Mouse (Mus musculus): Measurements from ENCODE around the gene B4galt2. TPM values are rescaled to one million over a fixed set of nuclear protein-coding genes. Genes with fewer than 3 reads are reported as not detected.

Gene B4galt2
- total and polyA plus RNA-seq, 3 experiments, result 0.08 to 0.19 TPM; not detected in 1

Other genes starting within 250 kb of the B4galt2 start
- gene Dmap1, start 201.2 kb downstream of the B4galt2 start, total RNA-seq (2012; rRNA removed), result 44.7 and 45.2 TPM in 2 replicates
- 10 to 100 TPM in 1 of 2 experiments, not detected in 1; 69.7 TPM for gene Dmap1, start 201.2 kb downstream of the B4galt2 start, polyA plus RNA-seq (2012; ENCODE audit: insufficient read depth in 1 of 2, insufficient read length in 2 of 2, low read depth in 1 of 2, low replicate concordance in 2 of 2, missing spikeins in 1 of 2)
- not detected in 2 replicates for gene Gm12845, start 159.1 kb downstream of the B4galt2 start, total RNA-seq (2012; rRNA removed)
- not detected for gene Gm12845, start 159.1 kb downstream of the B4galt2 start, polyA plus RNA-seq (2012; ENCODE audit: insufficient read depth in 1 of 2, insufficient read length in 2 of 2, low read depth in 1 of 2, low replicate concordance in 2 of 2, missing spikeins in 1 of 2)
- not detected in 2 replicates for gene Klf17, start 117.8 kb downstream of the B4galt2 start, total RNA-seq (2012; rRNA removed)
- not detected for gene Klf17, start 117.8 kb downstream of the B4galt2 start, polyA plus RNA-seq (2012; ENCODE audit: insufficient read depth in 1 of 2, insufficient read length in 2 of 2, low read depth in 1 of 2, low replicate concordance in 2 of 2, missing spikeins in 1 of 2)
- gene Slc6a9, start 49.0 kb downstream of the B4galt2 start, total RNA-seq (2012; rRNA removed), result 3.2 and 8.3 TPM in 2 replicates
- gene Slc6a9, start 49.0 kb downstream of the B4galt2 start, polyA plus RNA-seq (2012; ENCODE audit: insufficient read depth in 1 of 2, insufficient read length in 2 of 2, low read depth in 1 of 2, low replicate concordance in 2 of 2, missing spikeins in 1 of 2), result 10 to 100 TPM in 1 of 2 experiments, not detected in 1; 21.2 TPM
- 0.19 and 0.56 TPM in 2 replicates for gene Ccdc24, start 10.9 kb downstream of the B4galt2 start, total RNA-seq (2012; rRNA removed)
- gene Ccdc24, start 10.9 kb downstream of the B4galt2 start, polyA plus RNA-seq (2012; ENCODE audit: insufficient read depth in 1 of 2, insufficient read length in 2 of 2, low read depth in 1 of 2, low replicate concordance in 2 of 2, missing spikeins in 1 of 2), result under 1 TPM in 1 of 2 experiments, not detected in 1; 0.36 TPM
- gene Atp6v0b, start 3.8 kb upstream of the B4galt2 start, total RNA-seq (2012; rRNA removed), result 227 and 286 TPM in 2 replicates
- gene Atp6v0b, start 3.8 kb upstream of the B4galt2 start, polyA plus RNA-seq (2012; ENCODE audit: insufficient read depth in 1 of 2, insufficient read length in 2 of 2, low read depth in 1 of 2, low replicate concordance in 2 of 2, missing spikeins in 1 of 2), result 100 to 1,000 TPM in 1 of 2 experiments, not detected in 1; 343 TPM
- gene Dph2, start 8.5 kb upstream of the B4galt2 start, total RNA-seq (2012; rRNA removed), result 24.7 and 27.2 TPM in 2 replicates
- gene Dph2, start 8.5 kb upstream of the B4galt2 start, polyA plus RNA-seq (2012; ENCODE audit: insufficient read depth in 1 of 2, insufficient read length in 2 of 2, low read depth in 1 of 2, low replicate concordance in 2 of 2, missing spikeins in 1 of 2), result 10 to 100 TPM in 1 of 2 experiments, not detected in 1; 25.2 TPM
- 38.1 and 39.5 TPM in 2 replicates for gene Ipo13, start 31.5 kb upstream of the B4galt2 start, total RNA-seq (2012; rRNA removed)
- gene Ipo13, start 31.5 kb upstream of the B4galt2 start, polyA plus RNA-seq (2012; ENCODE audit: insufficient read depth in 1 of 2, insufficient read length in 2 of 2, low read depth in 1 of 2, low replicate concordance in 2 of 2, missing spikeins in 1 of 2), result 10 to 100 TPM in 1 of 2 experiments, not detected in 1; 88.0 TPM
- gene Artn, start 46.3 kb upstream of the B4galt2 start, total RNA-seq (2012; rRNA removed), result 0.08 TPM in 1 of 2 replicates, not detected in the other
- gene Artn, start 46.3 kb upstream of the B4galt2 start, polyA plus RNA-seq (2012; ENCODE audit: insufficient read depth in 1 of 2, insufficient read length in 2 of 2, low read depth in 1 of 2, low replicate concordance in 2 of 2, missing spikeins in 1 of 2), result under 1 TPM in 1 of 2 experiments, not detected in 1; 0.21 TPM